Mouse (Mus musculus) splenic B cell, adult 2 months (primary cell): ENCODE results near the gene Sult2b1.

Experiments used
- DNase-seq: peaks from one replicate; pipeline ENCODE4 v3.0.0-alpha.2; 2011; ENCODE audit warnings: low read depth, low spot score
- H3K27me3 ChIP-seq: 2 replicates; pipeline ENCODE4 v1.6.1; 2012; ENCODE audit warnings: mild to moderate bottlenecking, low read length, moderate library complexity, mixed read lengths; ENCODE audit not compliant: control insufficient read depth, poor library complexity, insufficient read depth, severe bottlenecking
- H3K36me3 ChIP-seq: 2 replicates; pipeline ENCODE4 v1.6.1; 2012; ENCODE audit warnings: mild to moderate bottlenecking, low read length, moderate library complexity, mixed read lengths; ENCODE audit not compliant: control insufficient read depth, poor library complexity, insufficient read depth, severe bottlenecking

Sult2b1 gene

GRCm38 (mm10) chr7:45719738-45720412 lies 64.6 kb downstream of the Sult2b1 start:
- H3K27me3 ChIP-seq: no peaks in the 10 kb centered on the region
- peaks cover 9% of the 10 kb centered on the region for H3K36me3 ChIP-seq
- no peak for DNase-seq

DNA sequence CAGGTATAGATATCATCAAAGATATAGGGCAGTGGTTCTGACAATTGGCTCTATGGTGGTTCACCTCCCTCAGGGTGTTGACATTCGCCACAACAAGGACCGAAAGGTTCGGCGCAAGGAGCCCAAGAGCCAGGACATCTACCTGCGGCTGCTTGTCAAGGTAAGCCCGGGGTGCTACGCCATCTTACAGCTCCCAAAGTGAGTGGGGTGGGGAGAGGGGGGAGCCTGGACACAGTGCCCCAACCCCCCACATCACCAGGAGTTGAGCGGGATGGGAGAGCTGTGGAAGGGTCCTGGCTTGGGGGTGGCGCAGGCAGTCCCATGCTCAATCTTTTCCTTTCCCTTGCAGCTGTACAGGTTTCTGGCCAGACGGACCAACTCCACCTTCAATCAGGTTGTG lies 65.3 kb downstream of the Sult2b1 start:
- DNase-seq: no peak
- Histone ChIP-seq H3K27me3 (no peaks in the 10 kb centered on the region), H3K36me3 (peaks cover 9% of the 10 kb centered on the region)

GRCm38 (mm10) chr7:45718331-45718730 lies 66.1 kb downstream of the Sult2b1 start:
- H3K27me3 ChIP-seq: no peaks in the 10 kb centered on the region
- no peak for DNase-seq
- H3K36me3 ChIP-seq: peaks cover 9% of the 10 kb centered on the region

DNA sequence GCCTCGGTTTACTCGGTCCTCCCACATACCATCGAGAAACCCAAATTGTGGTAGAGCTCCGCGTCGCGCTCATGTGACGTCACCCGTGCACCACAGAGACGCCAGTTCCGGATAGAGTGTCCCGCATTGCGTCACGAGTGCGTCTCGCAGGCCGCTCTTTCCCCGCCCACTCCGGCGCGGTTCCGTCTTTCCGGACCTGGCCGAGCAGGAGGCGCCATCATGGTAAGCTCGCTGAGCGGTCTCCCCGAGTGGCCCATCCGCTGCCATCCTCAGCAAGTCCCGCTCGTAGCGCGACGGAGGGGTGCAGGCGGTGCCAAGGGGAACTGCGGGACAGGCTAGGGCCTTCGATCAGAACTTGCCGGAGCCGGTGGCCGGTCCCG lies 66.6 kb downstream of the Sult2b1 start, which contains the start of gene Sphk2:
TSS of gene Sphk2 (minus strand) at position 85 of the 380 bp plus-strand sequence.
- Histone ChIP-seq H3K27me3 (no peaks in the 10 kb centered on the region), H3K36me3 (peaks cover 11% of the 10 kb centered on the region)
- peak; percentile 99 for DNase-seq

DNA sequence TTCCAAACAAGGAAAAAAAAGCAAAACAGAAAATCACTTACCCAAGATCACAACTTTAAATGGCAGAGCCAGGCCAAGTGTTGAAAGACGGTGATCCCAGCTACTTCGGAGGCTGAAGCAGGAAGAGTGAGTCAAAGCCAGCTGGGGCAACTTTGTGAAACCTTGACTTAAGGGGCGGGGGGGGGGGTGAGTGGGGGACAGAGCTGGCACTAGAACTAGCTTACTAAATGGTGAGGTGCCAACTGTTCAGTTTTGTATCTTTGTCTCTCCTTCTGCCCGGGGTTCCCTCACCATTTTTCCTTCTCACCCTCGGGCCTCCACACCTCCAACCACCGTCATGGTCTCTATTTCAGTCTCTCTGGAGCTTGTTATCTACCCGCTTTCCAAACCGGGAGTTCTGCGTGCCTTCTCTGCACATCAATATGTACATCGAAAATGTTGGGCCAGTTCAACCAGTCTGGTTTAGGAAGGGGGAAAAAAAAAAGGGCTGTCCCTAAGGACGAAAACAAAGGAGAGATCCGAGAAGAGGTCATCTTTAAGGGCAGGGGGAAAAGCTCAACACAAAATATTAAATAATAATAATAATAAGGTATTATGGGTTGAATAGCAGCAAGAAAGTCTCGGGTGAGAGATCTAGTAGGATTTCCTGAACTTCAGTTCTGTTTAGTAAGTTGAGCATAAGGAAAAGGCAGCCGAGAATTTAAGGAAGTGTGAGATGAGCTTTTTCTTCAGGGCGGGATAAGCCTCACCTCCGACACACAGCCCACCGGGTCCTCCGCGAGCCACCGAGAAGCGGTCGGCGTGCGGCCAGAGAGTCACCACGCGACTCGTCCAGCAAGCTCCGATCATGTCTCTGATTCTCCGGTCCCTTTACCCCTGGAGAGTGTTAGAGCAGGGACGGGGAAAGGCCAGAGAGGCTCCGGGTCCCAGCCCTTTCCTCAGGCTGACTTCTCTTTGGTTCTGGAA lies 67.2 kb downstream of the Sult2b1 start:
- H3K27me3 ChIP-seq: no peaks in the 10 kb centered on the region
- DNase-seq: no peak
- peaks cover 15% of the 10 kb centered on the region for H3K36me3 ChIP-seq

GRCm38 (mm10) chr7:45716460-45716857 lies 68.0 kb downstream of the Sult2b1 start:
- DNase-seq: no peak
- Histone ChIP-seq H3K36me3 (peaks cover 15% of the 10 kb centered on the region), H3K27me3 (no peaks in the 10 kb centered on the region)

- Histone ChIP-seq H3K36me3 (peaks cover 13% of the 10 kb centered on the region), H3K27me3 (no peaks in the 10 kb centered on the region)
- no peak for DNase-seq
Measured at GRCm38 (mm10) chr7:45715741-45716459, 68.6 kb downstream of the Sult2b1 start.

GRCm38 (mm10) chr7:45715090-45715708 lies 69.3 kb downstream of the Sult2b1 start, which contains the start of gene Rpl18:
Rpl18 (plus strand) TSS chr7:45715457.
- Histone ChIP-seq H3K36me3 (peaks cover 14% of the 10 kb centered on the region), H3K27me3 (no peaks in the 10 kb centered on the region)
- DNase-seq: peak; percentile 96

- no peak for DNase-seq
- H3K36me3 ChIP-seq: peaks cover 10% of the 10 kb centered on the region
- no peaks in the 10 kb centered on the region for H3K27me3 ChIP-seq
Measured at GRCm38 (mm10) chr7:45714630-45715089, 69.8 kb downstream of the Sult2b1 start.

DNA sequence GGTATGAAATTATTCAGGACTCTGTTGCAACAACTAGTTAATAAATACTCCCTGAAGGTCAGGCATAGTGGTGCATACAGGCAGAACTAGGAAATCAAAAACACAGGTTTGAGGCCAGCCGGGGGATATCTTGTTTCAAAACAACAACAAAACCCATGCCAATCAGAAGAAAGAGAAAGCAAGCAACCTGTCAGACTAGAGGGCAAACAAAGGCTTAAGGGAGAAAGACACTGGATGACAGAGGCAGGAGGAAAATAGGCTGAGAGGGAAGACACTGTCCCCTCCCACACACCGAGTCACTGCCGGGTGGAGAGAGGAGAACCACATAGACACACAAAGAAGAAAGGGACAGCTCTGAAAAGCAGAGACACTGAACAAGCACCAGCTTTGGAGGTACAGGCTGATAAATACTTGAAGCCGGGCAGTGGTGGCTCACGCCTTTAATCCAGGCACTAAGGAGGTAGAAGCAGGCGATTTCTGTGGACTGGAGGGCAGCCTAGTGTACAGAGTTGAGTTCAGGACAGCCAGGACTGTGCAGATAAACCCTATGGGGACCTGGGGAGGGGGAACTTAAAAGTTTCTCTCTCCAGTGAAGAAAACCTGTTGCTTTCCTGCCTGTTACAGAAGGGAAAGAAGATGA lies 70.5 kb downstream of the Sult2b1 start:
- Histone ChIP-seq H3K27me3 (no peaks in the 10 kb centered on the region), H3K36me3 (peaks cover 9% of the 10 kb centered on the region)
- no peak for DNase-seq

DNA sequence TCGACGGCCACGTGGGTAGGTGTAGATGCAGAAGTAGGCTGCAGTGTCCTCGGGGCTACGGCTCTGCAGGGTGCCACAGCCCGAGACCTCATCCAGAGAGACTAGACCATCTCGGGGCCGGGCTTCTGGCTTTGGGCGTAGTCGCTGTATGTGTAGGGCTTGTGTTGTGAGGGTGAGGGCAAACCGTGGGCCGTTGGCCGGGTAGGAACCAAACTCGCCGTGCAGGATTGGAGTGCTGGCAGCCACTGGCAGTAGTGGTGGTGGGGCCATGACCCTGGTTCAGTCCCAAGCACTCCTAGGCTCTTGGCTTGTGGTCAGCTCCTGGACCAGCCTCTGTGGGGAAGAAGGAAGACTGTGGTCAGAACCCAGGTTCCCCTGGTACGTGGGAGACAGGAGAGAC lies 71.1 kb downstream of the Sult2b1 start:
- H3K27me3 ChIP-seq: no peaks in the 10 kb centered on the region

DNA sequence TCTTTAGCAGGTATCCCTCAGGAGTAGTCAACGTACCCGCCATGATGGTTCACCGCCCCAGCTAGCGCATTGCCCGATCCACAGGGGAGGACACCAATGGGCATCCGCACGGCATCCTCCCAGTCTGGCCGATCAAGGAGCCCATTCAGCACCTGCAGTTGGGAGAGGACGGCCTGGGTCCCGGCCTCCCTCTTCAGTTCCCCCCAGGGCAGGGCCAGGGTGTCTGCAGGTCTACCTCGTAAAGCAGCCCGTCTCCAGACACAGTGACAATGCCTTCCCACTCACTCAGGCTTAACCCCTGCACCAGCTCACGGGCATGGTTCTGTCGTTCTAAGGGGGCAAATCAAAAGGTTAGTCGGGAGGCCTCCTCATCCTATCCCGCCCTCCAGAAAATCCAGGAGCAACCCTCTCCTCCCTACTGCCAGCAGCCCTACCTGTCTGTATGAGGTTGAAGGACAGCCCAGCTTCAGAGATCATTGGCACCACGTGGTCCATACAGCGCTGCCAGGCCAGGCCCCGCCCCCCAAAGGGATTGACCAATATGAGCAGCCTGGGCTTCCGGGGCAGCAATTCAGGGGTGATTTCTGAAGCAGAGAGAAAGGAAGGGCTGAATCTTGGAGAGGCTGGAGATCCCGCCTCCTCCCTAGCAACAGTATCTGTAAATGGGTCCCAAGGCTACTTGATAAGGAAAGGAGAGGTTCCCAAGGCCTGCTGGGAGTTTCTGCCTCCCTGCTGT lies 72.3 kb downstream of the Sult2b1 start:
- DNase-seq: no peak
- Histone ChIP-seq H3K27me3 (no peaks in the 10 kb centered on the region), H3K36me3 (peaks cover 9% of the 10 kb centered on the region)

More for the DNA sequence above, 71.1 kb downstream of the Sult2b1 start:
- DNase-seq: no peak
- peaks cover 9% of the 10 kb centered on the region for H3K36me3 ChIP-seq

DNA sequence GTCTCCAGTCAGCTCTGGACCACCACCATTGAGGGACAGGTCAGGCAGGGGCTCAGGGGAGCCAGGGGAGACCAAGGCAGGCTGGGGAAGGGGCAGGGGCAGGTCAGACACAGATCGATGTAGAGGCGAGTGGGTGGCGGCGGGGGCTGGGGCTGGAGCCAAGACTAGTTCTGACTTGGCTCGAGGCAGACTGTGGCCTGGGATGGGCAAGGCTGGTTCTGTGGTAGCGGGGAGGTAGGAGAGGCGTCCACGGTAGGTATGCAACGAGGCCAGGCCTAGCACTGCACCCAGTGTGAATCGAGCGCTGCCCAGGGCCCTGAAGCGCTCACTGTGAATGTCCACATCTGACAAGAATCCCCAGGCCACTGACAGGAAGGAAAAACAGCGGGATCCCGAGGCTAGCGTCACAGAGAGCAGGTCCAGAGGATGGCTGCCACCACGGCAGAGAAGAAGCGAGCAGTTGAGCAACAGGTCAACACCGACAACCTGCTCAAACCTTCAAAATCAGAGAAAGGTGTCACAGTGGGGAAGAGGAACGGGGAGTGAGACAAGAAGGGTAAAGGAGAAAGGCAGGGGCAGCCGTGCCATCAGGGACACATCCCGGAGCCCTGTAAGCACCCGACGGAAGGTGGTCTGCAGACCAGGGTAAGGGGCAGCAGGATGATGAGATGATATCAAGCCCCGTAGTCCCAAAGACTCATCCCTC lies 73.0 kb downstream of the Sult2b1 start:
- Histone ChIP-seq H3K27me3 (no peaks in the 10 kb centered on the region), H3K36me3 (peaks cover 9% of the 10 kb centered on the region)
- no peak for DNase-seq
